Mouse (Mus musculus) kidney, embryonic 16.5 days (tissue): ENCODE results near the gene Leo1. TPM values are rescaled to one million over a fixed set of nuclear protein-coding genes. Genes with fewer than 3 reads are reported as not detected.

Source experiments
- ATAC-seq: fragments of 200-750 bp; cut with Nextera tagmentation; 2 replicates; pipeline ENCODE4 v1.8.0; 2017; ENCODE audit warnings: moderate TSS enrichment; ENCODE audit not compliant: low FRiP score, low TSS enrichment
- H3K27ac ChIP-seq: fragments of 300-500 bp; sonication (generic); 2 replicates; pipeline ENCODE4 v1.5.1; 2014; ENCODE audit warnings: low read length
- H3K27me3 ChIP-seq: fragments of 300-500 bp; sonication (generic); 2 replicates; pipeline ENCODE4 v1.6.1; 2014; ENCODE audit warnings: low read length, control low read depth, mixed read lengths; ENCODE audit not compliant: insufficient read depth
- H3K36me3 ChIP-seq: fragments of 300-500 bp; sonication (generic); 2 replicates; pipeline ENCODE4 v1.6.1; 2014; ENCODE audit warnings: low read length, control low read depth, mixed read lengths; ENCODE audit not compliant: insufficient read depth
- H3K4me1 ChIP-seq: fragments of 300-500 bp; sonication (generic); 2 replicates; pipeline ENCODE4 v1.6.1; 2014; ENCODE audit warnings: low read length, control low read depth, mixed read lengths; ENCODE audit not compliant: insufficient read depth
- H3K4me2 ChIP-seq: fragments of 300-500 bp; sonication (generic); replicated peaks from 2 replicates; pipeline ENCODE4 v1.6.1; 2014; ENCODE audit warnings: low read depth, low read length
- H3K4me3 ChIP-seq: fragments of 300-500 bp; sonication (generic); 2 replicates; pipeline ENCODE4 v1.5.1; 2014; ENCODE audit warnings: mild to moderate bottlenecking, low read length
- H3K9ac ChIP-seq: fragments of 300-500 bp; sonication (generic); replicated peaks from 2 replicates; pipeline ENCODE4 v1.6.1; 2014; ENCODE audit warnings: low read length
- H3K9me3 ChIP-seq: fragments of 300-500 bp; sonication (generic); 2 replicates; pipeline ENCODE4 v1.6.1; 2016; ENCODE audit warnings: low read length, control low read depth
- WGBS: fragments of 180-500 bp; shearing (Covaris S2); extraction: QIAGEN DNeasy Blood & Tissue Kit; methylation state at CpG from one replicate; pipeline ENCODE4 v1.1.7; 2014; 5-methylcytosine and 5-hydroxymethylcytosine counted together
- polyA plus RNA-seq: library from polyadenylated mRNA; unstranded; fragments of >200 nt; fragmentation: Nextera tagmentation; extraction: Ambion mirVana; gene quantifications from 2 replicates; pipeline ENCODE4 v1.2.1, GENCODE M21; 2015

The Leo1 gene
- polyA plus RNA-seq, 1 experiment from 2014 or later: 40.1 TPM

GRCm38 (mm10) chr9:75494407-75495005 is 53.2 kb downstream of the Leo1 start:
- peaks cover 6% of the 10 kb centered on the region; the same call in 1 of the 2 replicates for H3K9me3 ChIP-seq
- no peak overlapping the region for H3K9ac ChIP-seq
- WGBS: 83% methylated on average over 9 of the region's 9 CpGs
- H3K4me1 ChIP-seq: no peaks in the 10 kb centered on the region
- H3K27ac ChIP-seq: no peak overlapping the region
- no peak overlapping the region for H3K4me2 ChIP-seq
- no peak for ATAC-seq
- no peaks in the 10 kb centered on the region for H3K27me3 ChIP-seq
- no peak overlapping the region for H3K4me3 ChIP-seq
- H3K36me3 ChIP-seq: peaks cover 25% of the 10 kb centered on the region

GRCm38 (mm10) chr9:75495945-75496344 is 54.6 kb downstream of the Leo1 start:
- Histone ChIP-seq H3K4me2 (no peak overlapping the region), H3K9me3 (peaks cover 6% of the 10 kb centered on the region; the same call in 1 of the 2 replicates), H3K36me3 (peaks cover 29% of the 10 kb centered on the region), H3K4me1 (no peaks in the 10 kb centered on the region), H3K9ac (no peak overlapping the region), H3K27me3 (no peaks in the 10 kb centered on the region), H3K4me3 (no peak overlapping the region), H3K27ac (peak overlapping the region; percentile 76)
- WGBS: 29% methylated on average over 10 of the region's 10 CpGs
- ATAC-seq: peak; percentile 94

- peaks cover 42% of the 10 kb centered on the region for H3K36me3 ChIP-seq
- H3K27ac ChIP-seq: no peak overlapping the region
- H3K9ac ChIP-seq: no peak overlapping the region
- WGBS: 95% methylated on average over 7 of the region's 7 CpGs
- H3K4me3 ChIP-seq: no peak overlapping the region
- H3K4me1 ChIP-seq: no peaks in the 10 kb centered on the region
- H3K4me2 ChIP-seq: no peak overlapping the region
- H3K27me3 ChIP-seq: no peaks in the 10 kb centered on the region
- ATAC-seq: no peak
- H3K9me3 ChIP-seq: peaks cover 6% of the 10 kb centered on the region; the same call in 1 of the 2 replicates
Measured at GRCm38 (mm10) chr9:75498571-75498970, 57.2 kb downstream of the Leo1 start.

DNA sequence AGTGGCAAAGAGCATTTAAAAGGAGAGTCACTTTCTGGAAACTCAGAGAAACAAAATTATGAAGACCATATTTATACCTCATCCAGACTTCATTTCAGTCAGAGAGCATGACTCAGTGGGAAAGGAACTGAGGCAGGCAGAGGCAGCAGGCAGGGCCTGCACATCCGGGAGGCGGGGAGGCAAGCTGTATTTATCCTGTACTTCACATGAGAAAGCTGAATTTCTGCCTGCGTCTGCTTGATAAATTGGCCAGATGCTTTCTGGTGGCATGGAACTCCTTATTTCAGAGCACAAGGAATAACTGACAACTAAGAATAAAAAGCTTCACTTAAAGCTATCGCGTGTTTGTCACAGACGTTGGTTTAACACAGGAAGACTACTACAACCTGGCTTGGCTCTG is 63.0 kb downstream of the Leo1 start:
- H3K4me2 ChIP-seq: no peak overlapping the region
- no peaks in the 10 kb centered on the region for H3K27me3 ChIP-seq
- ATAC-seq: no peak
- no peak overlapping the region for H3K27ac ChIP-seq
- no peaks in the 10 kb centered on the region for H3K9me3 ChIP-seq
- H3K9ac ChIP-seq: no peak overlapping the region
- H3K36me3 ChIP-seq: peaks cover 56% of the 10 kb centered on the region
- no peaks in the 10 kb centered on the region for H3K4me1 ChIP-seq
- 89% methylated on average over 6 of the region's 6 CpGs for WGBS
- no peak overlapping the region for H3K4me3 ChIP-seq

DNA sequence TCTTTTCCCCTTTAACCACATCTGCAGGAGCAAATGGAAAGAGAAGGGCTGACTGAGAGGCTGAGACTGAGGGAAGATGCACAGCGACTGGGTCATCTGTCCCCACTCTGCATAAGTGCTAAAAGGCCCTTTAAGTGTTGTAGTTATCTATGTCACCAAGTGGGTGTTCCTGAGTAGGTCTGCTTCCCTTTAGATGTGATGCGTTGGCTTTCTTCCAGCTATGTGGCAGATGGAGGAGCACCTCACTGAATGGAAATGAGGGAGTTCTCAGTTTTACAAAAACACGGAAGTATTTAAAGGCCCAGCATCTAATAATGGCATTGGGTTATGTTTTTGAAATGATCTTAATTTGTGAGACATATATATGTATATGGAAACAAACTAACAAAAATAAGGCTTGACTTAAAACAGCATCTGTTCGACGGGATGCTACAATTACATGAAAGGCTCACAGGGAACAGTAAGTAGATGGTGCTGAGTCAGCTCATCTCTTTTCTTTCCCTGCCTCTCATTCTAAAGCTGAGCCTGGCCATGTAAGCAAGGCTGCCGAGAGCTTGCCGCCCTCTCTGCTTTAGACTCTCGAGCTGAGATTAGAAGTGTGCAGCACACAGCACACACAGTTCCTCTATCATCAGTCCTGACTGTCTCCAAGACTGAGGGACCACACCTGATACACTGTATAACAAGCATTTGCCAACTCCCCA is 70.1 kb downstream of the Leo1 start:
- ATAC-seq: no peak
- no peaks in the 10 kb centered on the region for H3K27me3 ChIP-seq
- WGBS: 87% methylated on average over 8 of the region's 8 CpGs
- no peaks in the 10 kb centered on the region for H3K9me3 ChIP-seq
- no peak overlapping the region for H3K4me3 ChIP-seq
- no peak overlapping the region for H3K4me2 ChIP-seq
- peaks cover 45% of the 10 kb centered on the region for H3K36me3 ChIP-seq
- H3K27ac ChIP-seq: no peak overlapping the region
- H3K9ac ChIP-seq: no peak overlapping the region
- no peaks in the 10 kb centered on the region for H3K4me1 ChIP-seq

DNA sequence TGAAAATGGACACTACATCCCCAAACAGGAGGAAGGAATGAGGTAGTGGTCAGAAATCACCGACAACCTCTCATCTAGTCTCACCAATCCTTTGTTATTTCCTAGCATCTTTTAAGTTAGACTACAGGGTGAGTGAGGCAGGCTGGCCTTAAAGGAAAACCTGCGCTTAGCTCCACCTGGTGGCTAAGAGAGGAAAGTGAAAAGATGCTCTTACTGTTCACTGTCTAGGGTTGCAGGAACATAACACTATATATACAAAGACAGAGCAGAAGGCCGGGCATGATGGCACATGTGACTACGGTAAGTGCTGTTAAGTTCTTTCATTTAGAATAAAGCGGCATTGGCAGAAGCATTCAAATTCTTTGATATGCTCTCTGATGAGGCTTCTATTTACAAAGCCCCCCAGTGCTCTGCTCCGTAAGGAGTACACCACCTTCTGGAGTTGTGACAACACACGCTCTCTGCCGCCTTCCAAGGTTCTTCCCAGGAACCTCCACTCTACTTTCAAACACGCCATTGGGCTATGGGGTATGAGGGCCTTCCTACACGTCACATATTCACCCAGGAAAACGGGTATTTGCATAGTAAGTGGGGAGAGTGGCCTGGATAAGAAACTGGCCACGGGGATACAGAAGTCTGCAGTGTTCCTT is 74.3 kb downstream of the Leo1 start:
- Histone ChIP-seq H3K36me3 (peaks cover 18% of the 10 kb centered on the region), H3K9ac (no peak overlapping the region), H3K27me3 (no peaks in the 10 kb centered on the region), H3K4me3 (no peak overlapping the region), H3K27ac (no peak overlapping the region), H3K4me1 (no peaks in the 10 kb centered on the region), H3K4me2 (no peak overlapping the region), H3K9me3 (no peaks in the 10 kb centered on the region)
- peak; percentile 77; the same call in 1 of the 2 replicates for ATAC-seq
- WGBS: 54% methylated on average over 12 of the region's 12 CpGs

Other genes with a start within 250 kb of the Leo1 start
- gene Myo5c, start 209.5 kb upstream of the Leo1 start, polyA plus RNA-seq: 4.0 and 5.0 TPM in 2 replicates
- gene Gnb5, start 135.2 kb upstream of the Leo1 start, polyA plus RNA-seq: 30.3 and 30.9 TPM in 2 replicates
- not detected in 2 replicates for gene Bcl2l10, start 93.8 kb upstream of the Leo1 start, polyA plus RNA-seq
- 55.0 and 61.9 TPM in 2 replicates for gene Mapk6, start 31.5 kb upstream of the Leo1 start, polyA plus RNA-seq
- 157 and 167 TPM in 2 replicates for gene Tmod3, start 118.1 kb downstream of the Leo1 start, polyA plus RNA-seq
- gene Tmod2, start 169.8 kb downstream of the Leo1 start, polyA plus RNA-seq: 19.7 and 20.8 TPM in 2 replicates
- 31.0 and 31.5 TPM in 2 replicates for gene Lysmd2, start 184.2 kb downstream of the Leo1 start, polyA plus RNA-seq
- gene Scg3, start 242.5 kb downstream of the Leo1 start, polyA plus RNA-seq: 0.59 and 1.3 TPM in 2 replicates